Mouse (Mus musculus): ENCODE measurements around the gene BC052040.

- TF ChIP-seq CTCF (IDR thresholded peaks at IDR 0.05; ENCODE audit: low read depth) (no peak), EP300 (IDR thresholded peaks at IDR 0.05; ENCODE audit: low read depth) (no peak)
Measured at GRCm38 (mm10) chr2:115579171-115579900, 2.2 kb upstream of the BC052040 start.
